Mouse (Mus musculus) granulocyte monocyte progenitor cell, adult 5-6 weeks (primary cell): ENCODE results near the gene Pspc1. TPM values are rescaled to one million over a fixed set of nuclear protein-coding genes. Genes with fewer than 3 reads are reported as not detected.

Source experiments
- ATAC-seq: replicated peaks from 2 replicates; pipeline ENCODE4 v1.8.0; 2016; ENCODE audit warnings: mild to moderate bottlenecking, moderate TSS enrichment, inconsistent platforms; ENCODE audit not compliant: poor library complexity, severe bottlenecking
- total RNA-seq, 2 experiments: library from RNA; stranded (forward) in 1 of 2; stranded (reverse) in 1 of 2; fragments of 200-712, 200-1000 nt in 1 of 2; fragments of >200 nt in 1 of 2; fragmentation: Nextera tagmentation in 1 of 2; gene quantifications; 2 replicates each; pipeline ENCODE4 v1.2.3; 2014 to 2017

Pspc1 gene
- total RNA-seq, 2 experiments from 2014 or later: 58.0 to 184 TPM

GRCm38 (mm10) chr14:56705687-56706086 lies 72.4 kb downstream of the Pspc1 start:
- no peak for ATAC-seq

GRCm38 (mm10) chr14:56702644-56703043 lies 75.5 kb downstream of the Pspc1 start:
- no peak for ATAC-seq

GRCm38 (mm10) chr14:56697836-56698235 lies 80.3 kb downstream of the Pspc1 start:
- ATAC-seq: no peak

GRCm38 (mm10) chr14:56695495-56695894 lies 82.6 kb downstream of the Pspc1 start:
- ATAC-seq: no peak

- no peak for ATAC-seq
These were observed 88.3 kb downstream of the Pspc1 start for GRCm38 (mm10) chr14:56689766-56690165.

GRCm38 (mm10) chr14:56689116-56689515 lies 89.0 kb downstream of the Pspc1 start:
- ATAC-seq: no peak

GRCm38 (mm10) chr14:56685426-56685825 lies 92.7 kb downstream of the Pspc1 start:
- no peak for ATAC-seq

Other genes starting within 250 kb of the Pspc1 start
- 26.8 and 27.7 TPM in 2 replicates for gene Cenpj, start 202.9 kb downstream of the Pspc1 start, total RNA-seq (2014; fragmentation: Nextera tagmentation)
- 23.5 and 24.9 TPM in 2 replicates for gene Cenpj, start 202.9 kb downstream of the Pspc1 start, total RNA-seq (2017)
- 17.6 and 31.1 TPM in 2 replicates for gene Parp4, start 202.7 kb downstream of the Pspc1 start, total RNA-seq (2014; fragmentation: Nextera tagmentation)
- 3.6 and 4.2 TPM in 2 replicates for gene Parp4, start 202.7 kb downstream of the Pspc1 start, total RNA-seq (2017)
- gene Mphosph8, start 110.1 kb downstream of the Pspc1 start, total RNA-seq (2014; fragmentation: Nextera tagmentation): 32.2 and 40.3 TPM in 2 replicates
- gene Mphosph8, start 110.1 kb downstream of the Pspc1 start, total RNA-seq (2017): 25.2 and 32.5 TPM in 2 replicates
- gene Zmym5, start 33.4 kb upstream of the Pspc1 start, total RNA-seq (2014; fragmentation: Nextera tagmentation): 13.8 and 19.3 TPM in 2 replicates
- 14.6 and 17.2 TPM in 2 replicates for gene Zmym5, start 33.4 kb upstream of the Pspc1 start, total RNA-seq (2017)
- 58.6 and 64.5 TPM in 2 replicates for gene Zmym2, start 108.3 kb upstream of the Pspc1 start, total RNA-seq (2014; fragmentation: Nextera tagmentation)
- 31.7 and 33.8 TPM in 2 replicates for gene Zmym2, start 108.3 kb upstream of the Pspc1 start, total RNA-seq (2017)